Mouse (Mus musculus): ENCODE measurements around the gene Pde6g.

Gene Pde6g

DNA sequence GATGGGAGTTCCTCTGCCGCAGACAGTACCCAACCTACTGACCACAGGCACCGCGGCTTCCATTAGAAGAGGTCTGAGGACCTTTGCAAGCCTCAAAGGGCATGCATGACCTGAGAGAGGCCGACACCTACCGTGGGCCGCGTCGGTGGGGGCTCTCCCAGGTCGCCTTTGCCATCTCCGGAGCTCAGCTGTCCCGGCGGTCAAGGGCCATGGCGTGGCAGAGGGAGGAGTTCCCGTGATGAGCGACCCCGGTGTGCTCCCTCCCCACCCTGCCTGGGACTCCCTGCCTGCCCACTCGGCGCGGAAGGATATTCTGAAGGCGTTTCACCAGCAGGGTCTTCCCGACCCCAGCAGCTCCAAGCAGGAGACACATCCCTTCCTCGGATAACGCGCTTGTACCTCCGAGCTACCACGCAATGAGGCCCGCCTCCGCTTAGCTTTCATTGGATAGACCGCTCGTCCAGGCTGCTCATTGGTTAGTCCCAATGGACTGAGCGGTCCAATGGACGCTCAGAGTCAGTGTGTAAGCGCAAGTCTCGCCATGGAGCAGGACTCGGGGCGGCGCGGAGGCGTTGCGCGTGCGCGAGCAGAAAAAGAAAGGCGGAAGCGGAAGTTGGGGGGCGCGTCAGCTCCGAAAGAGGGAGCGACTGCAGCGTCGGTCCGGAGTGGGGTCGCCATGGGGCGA, 13.9 kb upstream of the Pde6g start, which contains the start of gene Arl16:
Arl16 (minus strand) TSS at position 557 of the 685 bp plus-strand sequence.
- DNase-seq: peak; percentile 97

DNA sequence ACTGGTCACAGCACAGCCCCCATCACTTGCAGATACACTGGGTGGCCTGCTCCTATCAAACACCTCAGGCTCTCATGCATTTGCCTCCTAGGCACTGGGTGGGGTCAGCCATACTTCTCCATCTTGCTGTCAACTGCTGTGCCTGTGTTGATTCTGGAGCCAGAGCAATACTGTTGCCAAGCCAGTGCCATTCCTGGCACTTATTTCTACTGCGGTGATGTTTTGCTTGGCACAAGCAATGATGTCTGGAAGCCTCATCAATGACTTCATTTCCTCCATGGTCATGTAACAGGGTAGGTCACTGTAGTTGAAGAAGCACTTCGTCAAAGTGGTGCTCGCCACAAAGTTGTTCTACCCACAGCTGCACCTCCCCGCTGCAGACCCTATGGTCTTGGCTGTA, 12.2 kb upstream of the Pde6g start:
- no peak for DNase-seq

DNA sequence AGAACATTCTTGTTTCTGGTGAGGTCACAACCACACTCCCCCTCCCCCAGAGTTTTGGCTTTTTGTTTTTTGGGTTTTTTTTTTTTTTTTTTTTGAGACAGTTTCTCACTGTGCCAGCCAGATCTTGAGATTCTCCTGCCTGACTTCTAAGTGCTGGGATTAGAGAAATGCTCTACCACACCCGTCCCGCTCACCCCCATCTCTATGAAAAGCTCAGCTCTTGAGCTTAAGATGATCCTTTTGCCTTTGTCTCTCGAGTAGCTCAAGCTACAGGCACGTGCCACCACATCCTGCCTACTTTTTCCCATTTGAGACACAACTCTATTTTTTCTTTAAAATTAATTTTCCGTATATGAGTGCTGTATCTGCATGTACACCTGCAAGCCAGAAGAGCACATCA, 11.1 kb upstream of the Pde6g start:
- no peak for DNase-seq

DNA sequence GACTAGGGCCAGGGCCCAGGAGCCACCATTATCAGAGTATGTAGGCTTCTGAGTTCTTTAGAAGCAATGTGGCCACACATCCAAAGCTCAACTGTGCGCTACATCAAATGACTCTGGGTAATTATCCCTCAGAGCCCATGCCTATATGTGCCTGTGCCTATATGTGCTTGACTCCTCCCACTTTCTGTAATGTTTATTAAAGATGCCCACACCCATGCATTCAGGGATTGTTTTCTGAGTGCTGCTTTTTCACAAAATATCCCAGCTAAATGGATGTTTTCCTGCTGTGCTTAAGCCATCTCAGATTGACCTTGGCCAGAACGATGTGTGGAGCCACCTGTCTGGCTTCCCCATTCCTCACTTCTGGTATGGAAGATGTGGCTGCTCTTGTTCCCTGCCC, 10.2 kb upstream of the Pde6g start:
- DNase-seq: no peak

DNA sequence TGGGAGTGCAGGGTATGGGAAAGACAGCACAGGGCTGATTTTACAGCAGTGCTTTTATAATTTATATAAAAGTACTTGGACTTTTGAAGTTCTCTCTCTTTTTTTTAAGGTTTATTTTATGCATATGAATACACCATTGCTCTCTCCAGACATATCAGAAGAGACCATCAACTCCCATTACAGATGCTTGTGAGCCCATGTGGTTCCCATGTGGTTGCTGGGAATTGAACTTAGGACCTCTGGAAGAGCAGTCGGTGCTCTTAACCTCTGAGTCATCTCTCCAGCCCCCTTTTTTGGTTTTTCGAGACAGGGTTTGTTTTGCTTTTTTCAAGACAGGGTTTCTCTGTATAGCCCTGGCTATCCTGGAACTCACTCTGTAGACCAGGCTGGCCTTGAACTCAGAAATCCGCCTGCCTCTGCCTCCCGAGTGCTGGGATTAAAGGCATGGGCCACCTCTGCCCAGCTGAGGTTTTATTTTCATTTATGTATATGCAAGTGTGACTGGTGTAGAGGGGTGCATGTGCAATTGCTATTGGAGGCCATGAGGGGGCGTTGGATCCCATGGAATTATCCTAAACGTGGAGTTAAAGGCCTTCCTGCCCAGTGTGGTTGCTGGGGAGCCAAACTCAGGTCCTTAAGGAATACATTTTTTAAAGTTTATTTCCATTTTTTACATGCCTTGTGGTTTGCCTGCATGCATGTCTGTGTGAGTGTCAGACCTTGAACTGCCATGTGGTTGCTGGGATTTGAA, 5.7 kb upstream of the Pde6g start:
- DNase-seq: no peak

DNA sequence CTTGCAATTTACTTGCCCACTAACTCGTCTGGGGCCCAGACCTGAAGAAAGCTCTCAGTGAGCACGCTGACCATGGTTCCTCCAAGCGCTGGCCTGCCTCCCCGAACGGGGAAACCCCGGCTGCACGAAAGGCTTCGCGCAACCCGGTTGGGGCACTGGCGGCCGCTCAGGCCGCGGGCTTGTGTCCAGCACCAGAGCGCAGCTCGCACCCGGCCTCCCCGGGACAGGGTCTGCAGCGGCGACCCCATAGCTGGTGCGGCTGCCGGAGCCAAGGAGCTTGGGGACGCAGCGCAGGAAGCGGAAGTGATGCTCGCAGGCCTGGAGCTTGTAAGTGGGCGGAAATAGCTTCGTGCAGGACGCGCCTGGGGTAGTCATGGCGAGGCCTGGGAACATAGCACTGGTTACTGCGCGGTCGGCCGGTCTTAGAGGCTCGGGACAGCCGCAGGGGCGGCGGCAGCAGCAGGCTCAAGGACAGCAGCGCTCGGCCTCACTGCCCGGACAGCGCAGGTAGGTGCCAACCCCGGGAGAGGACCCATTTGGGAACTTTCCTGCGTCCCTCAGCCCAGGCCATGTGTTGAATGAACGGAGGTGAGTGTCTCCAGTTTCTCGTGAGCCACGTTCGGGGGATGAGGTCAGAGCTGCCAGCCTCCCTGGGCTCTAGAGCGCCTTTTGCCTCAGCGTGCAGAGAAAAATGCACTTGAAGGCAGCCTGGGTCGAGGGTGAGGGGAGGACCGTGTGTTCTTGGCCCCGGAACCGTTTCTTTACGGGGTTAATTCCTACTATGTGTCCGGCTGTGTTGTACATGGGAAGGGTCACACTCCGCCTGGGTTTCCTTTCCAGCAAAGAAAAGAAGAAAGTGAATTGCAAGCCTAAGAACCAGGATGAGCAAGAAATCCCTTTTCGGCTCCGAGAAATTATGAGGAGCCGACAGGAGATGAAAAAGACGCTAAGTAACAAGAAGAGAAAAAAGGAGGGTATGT, 4.8 kb upstream of the Pde6g start, which contains the start of the genes Oxld1 and Ccdc137:
Oxld1 (minus strand) TSS at position 297 of the 980 bp plus-strand sequence.
Ccdc137 (plus strand) TSS at position 344 of the 980 bp plus-strand sequence.
- peak; percentile 79 for DNase-seq

DNA sequence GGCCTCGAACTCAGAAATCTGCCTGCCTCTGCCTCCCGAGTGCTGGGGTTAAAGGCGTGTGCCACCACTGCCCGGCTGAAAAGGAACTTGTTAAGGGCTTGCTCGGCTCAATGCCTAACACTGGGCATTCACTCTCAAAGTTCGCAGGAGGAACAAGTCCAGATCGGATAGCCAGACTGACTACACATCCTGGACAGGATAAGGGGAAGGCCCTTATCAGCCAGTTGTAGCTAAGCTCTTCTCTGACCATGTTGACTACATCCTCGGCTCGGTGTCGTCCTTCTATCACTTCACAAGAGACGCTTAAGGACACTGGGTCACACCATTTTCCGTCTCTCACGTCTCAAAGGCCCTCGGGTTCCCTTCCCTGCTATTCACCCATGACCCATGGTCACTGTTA, 4.1 kb upstream of the Pde6g start:
- no peak for DNase-seq

DNA sequence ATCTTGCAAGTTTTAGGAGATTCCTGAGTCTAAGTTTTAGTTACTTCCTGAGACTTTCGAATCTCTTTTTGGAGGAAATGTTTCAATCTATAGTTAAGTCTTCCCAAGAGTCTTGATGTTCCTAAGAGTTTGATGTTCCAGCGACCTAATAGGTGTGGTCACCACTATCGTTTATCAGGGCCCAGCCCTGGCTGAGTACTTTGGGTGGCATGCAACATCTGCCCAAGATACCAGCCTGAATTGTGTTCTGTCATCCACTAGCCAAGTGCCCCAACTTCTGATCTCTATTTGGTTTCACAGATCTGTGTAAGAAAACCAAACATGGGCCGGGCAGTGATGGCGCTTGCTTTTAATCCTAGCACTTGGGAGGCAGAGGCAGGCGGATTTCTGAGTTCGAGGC, 2.1 kb upstream of the Pde6g start:
- no peak for DNase-seq

DNA sequence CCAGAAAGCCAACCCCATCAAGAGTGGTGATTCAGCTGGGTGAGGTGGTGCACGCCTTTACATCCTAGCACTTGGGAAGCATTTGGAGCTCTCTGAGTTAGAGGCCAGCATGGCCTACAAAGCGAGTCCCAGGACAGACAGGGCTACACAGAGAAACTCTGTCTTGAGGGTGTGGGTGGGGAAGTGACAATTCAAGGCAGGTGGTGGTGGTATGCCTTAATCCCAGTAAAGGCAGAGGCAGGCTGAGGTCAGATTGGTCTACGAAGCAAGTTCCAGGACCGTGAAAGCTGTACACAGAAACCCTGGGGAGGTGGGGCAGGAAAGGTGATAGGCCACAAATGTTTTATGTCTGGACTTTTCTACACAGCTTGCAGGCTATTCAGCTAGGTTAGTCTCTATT, 1.7 kb upstream of the Pde6g start:
- no peak for DNase-seq

DNA sequence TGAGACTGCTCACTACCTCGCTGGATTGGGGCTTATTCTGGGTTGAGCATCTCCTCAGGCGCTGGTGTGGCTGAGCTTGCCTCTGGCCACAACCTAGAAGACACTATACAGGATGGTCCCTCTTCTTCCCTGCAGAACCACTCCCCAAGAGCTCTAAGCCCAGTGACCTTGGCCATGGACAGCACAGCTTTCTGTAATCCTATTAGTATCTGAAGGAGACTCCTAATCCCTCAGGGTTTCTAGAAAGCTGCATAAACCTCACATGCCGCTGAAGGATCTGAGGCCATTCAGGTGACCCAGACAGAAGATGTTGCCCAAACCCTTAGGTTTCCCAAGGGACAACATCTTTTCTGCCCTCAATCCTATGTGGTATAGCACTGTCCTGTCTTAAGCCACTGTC, 1.1 kb downstream of the Pde6g start:
- no peak for DNase-seq

DNA sequence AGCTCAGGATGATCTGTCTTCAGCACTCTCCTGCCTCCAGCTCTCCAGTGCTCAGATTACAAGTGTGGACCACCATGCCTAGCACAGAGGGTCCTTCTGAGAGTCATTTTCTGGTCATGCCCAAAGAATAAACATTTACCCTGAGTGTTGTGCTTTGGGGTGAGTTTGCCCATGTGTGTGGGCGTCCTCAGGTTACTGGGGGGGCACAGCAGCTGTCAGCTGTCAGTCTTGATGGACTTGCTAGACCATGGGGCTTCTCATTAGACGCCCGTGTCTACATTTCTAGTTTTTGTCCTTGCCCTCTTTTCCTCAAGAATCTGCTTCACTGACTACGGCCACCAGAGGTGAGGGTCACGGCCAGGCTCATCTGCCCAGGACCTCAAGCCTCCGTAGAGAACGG, 6.1 kb downstream of the Pde6g start:
- no peak for DNase-seq

DNA sequence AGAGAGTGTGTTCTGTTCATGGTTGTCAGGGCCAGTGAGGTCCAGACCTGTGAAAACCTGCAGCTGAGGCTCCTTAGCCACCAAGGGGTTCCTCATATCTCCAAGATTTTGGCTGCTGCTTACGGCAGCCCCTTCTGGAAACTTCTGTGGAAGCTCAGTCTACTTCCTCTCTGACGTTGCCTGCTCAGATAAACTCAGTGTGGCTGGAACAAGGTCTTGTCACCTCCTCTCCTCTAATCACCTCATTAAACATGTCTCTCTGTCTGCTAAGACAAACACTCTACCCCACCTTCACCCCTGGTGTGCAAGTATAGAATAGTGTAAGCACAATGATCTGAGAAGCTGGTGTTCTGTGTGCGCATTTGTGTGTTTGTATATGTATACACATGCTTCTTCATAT, 7.8 kb downstream of the Pde6g start:
- DNase-seq: no peak

DNA sequence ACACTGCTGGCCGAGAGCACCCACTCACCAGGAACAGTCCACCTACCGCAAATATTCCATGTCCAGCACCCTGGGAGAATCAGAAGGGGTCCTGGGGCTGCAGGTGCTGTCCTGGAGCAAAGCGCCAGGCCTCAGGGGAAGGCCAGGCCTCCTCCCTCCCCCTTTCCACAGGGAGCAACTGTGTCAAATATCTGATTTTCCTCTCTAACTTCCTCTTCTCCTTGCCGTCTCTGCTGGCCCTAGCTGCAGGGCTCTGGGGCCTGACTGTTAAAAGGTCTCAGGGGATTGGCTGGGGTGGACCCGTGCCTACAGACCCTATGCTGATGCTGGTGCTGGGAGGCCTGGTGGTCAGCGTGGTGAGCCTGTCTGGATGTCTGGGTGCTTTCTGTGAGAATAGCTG, 9.2 kb downstream of the Pde6g start:
- no peak for DNase-seq

DNA sequence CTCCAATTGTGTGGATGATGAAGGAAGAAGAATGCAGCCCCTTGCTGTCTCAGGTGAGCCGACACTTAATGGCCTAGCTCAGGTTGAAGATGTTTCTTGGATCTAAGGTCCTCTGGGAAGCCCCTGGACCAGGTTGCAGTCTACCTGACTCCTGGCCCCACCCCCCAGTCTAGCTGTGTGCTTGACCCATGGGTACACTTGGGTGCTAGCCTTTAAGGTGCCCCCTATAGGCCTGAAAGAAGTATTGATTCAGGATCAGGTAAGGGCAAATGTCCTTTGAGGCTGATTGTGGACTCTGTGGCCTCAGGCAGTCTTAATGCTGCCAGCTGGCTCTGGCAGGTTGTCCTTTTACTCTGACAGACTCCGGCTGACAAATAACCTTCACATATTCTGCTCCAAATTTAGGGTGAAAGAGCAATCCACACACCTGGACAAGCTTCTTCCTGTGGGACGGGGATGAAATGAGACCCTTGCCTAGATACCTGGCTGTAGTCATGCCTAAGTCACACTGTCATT, 10.5 kb downstream of the Pde6g start:
- no peak for DNase-seq

DNA sequence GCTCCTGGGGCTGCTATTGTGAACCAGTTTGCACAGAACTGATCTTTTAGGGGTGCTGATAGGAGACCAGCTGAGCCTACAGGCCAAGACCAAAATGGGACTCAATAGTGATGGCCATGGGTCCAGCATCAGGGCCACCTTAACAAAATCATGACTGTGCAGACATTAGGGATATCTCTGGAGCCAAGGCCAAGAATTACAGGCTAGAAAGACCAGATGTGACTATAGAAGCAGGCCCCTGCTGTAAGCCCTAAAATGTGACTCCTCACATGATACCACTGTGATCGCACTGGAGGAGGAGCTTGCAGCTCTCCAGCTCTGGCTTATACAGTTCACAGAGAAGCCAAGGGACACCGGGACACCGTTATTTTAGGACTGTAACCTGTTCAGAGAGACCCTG, 11.0 kb downstream of the Pde6g start, which contains the start of gene Tspan10:
Tspan10 (plus strand) TSS at position 301 of the 400 bp plus-strand sequence.
- no peak for DNase-seq

DNA sequence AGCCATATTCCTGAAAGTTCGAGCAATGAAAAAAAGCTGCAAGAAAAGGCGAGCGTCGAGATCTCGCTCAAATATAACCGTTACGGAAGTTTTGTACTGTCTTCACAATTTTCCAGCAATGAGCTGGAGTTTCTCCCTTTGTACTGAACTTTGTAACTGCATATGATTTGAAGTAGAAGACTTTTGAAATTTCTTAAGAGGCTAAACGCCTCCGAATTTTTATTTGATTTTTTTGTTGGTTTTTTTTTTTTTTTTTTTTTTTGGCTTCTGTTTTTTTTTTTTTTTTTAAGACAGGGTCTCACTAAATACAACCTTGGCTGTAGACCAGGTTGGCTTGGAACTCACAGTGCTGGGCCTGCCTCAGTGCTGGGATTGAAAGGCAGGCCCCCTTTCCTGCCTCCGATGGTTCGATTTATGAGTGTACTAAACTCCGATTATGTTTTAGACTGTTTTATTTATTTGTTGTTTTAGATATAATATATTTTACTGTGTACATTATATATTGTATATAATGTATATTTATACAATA, 15.4 kb downstream of the Pde6g start:
- no peak for DNase-seq

DNA sequence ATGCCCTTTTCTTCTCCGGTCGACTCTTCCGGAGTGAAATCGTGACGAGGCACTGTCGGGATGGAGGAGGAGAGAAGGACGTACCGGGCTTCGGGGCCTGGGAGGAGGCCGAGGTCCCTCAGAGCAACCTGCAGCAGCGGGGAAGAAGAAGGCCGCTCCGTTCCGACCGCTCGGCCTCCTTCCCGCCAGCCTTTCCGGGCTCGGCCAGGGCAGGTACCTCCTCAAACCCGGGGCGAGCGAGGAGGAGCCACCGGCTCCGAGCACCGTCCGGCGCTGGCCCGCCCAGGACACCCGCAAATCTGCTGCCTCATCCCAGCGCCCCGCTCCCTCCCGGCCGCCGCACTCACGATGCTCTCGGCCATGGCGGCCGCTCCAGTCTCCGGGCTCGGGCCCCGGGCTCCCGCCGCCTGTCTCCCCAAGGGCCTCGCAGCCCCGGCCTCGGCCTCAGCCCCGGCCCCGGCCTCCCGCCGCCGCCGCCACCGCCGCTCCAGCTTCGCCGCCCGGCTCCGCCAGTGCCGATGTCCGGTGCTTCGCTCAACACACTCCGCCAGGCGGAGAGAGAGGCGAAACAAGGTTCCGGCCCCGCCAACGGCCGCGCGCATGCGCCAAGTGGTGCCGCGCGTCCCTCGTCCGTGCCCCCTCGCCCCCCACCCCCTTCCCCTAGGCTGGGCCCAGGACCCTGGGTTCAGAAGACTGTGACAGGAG, 16.0 kb downstream of the Pde6g start, which contains the start of gene Nploc4:
Nploc4 (minus strand) TSS at position 557 of the 705 bp plus-strand sequence.
- peak; percentile 92 for DNase-seq

DNA sequence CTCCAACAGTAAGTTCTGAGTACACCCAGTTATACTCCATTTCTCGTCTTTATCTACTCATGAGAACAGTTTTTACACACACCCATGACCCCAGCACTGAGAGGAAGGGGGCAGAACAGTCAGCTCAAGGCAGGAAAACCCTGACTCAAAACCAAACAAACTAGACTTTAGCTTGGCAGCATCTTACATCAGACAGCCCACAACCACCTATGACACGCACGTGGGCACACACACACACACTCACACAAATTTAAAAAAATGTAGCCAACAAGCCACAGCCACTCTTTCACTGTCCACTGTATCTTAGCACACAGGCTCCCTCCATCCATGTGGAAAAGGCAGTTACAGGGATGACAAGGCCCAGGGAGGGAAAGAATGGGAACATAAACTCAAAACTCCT, 26.6 kb downstream of the Pde6g start:
- DNase-seq: no peak

DNA sequence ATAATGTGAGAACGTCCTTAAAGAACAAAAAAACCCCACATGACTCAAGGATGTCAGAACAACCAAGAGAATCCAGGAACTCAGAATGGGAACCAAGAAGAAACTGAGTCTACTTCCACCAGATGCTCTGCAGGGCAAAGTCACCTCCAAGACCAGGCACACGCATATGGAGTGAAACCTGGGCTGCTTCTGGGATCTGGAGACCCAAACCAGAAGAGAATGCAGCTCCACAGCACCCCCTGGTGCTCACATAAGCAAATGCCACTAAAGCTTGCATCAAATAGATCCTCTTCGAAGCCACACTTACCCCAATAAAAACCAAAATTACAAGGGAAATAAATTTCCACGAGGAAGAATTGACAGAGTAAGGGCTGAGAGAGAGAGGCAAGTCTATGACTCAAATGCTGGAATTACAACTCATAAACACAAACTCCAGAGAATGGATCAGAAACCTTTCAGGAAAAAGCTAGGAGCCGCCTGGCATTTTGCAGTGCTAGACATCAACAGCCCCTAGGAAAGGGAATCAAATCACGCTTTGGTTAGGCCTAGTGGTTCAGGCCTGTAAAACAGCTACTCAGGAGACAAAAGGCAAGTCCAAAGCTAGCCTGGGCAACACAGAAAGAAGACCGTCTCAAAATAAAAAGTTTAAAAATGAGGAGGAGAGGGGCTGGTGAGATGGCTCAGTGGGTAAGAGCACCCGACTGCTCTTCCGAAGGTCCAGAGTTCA, 29.6 kb downstream of the Pde6g start:
- peak; percentile 55 for DNase-seq

DNA sequence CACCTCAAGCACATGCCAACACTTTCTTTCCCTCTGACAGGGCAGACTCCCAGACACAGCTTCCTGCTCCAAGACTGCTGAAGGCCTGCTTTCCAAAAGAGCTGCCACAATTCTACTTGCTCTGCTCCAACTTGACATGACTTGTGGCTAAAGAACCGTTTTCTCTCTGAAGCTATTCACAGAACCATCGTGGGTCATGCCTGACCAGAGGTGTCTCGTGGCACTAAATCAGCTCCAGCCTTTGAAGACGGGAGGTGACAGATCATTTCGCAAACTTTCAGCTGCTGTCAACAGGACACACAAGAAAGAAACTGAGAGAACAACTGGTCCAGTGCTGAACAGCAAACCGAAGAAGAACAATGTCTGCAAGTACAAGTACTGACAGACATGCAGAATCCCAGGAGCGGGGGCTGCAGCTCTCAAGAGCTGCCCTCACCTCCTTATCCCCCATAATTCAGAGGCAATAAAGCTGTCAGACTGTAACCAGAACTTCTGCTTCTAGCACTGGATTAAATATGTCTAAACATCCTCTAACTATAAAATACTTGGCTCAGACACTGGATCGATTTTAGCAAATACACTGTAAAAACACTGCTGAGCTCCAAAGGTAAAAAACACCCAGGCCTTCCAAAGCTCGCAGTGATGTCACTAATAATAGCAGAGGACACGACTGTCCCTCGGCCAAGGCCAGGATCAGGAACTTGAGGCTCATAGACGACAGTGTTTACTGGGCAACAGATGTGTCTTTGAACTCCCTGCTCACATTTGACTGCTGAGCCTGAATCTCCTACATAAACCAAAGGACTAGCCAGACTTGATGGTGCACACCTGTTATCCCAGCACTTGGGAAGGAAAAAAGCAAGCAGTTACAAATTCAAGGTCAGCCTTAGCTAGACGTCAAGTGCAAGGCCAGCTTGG, 30.4 kb downstream of the Pde6g start:
- no peak for DNase-seq

Data from thymus, postnatal 14 days (tissue).